Mouse (Mus musculus): ENCODE results near the gene Def6. TPM values are rescaled to one million over a fixed set of nuclear protein-coding genes. Genes with fewer than 3 reads are reported as not detected.

The Def6 gene
- total RNA-seq, 2 experiments from 2014 or later = 0.97 to 1.9 TPM

DNA sequence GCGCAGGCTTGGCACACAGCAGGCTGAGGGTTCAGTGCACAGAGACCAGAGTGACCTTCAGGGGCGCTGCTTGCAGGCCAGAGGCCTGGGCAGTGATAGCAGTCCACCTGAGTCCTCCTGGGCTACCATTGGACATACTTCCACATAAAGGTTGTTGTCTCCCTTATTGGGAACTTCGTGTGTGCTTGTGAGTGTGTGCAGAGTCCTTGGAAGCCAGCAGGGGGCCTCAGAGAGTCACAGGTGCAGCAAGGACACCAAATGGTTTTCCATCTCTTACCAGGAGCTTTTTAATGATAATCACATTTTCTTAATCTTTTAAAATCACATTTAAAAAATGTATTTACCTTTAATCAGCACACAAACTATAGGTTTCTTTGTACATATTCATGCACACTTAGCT lies 67.2 kb downstream of the Def6 start:
- DNase-seq = no peak

DNA sequence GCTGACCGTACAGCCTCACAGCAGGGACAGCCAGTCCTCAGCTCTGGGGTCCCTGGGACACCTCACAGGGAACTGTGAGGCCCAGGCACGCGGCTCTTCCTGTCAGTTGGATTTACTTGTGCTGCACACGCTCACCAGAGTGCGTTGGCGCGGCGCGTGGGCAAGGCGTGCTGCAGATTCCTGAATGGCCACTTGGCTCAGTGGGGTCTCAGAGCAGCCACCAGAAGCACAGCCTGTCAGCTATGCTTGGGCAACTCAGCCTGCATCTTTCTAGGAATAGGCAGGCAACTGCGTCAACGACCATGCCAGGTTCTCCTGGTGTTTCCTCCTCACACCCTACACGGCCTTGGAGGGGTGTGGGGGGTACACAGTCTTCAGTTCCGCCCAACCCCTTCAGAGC lies 69.6 kb downstream of the Def6 start:
- DNase-seq = no peak

DNA sequence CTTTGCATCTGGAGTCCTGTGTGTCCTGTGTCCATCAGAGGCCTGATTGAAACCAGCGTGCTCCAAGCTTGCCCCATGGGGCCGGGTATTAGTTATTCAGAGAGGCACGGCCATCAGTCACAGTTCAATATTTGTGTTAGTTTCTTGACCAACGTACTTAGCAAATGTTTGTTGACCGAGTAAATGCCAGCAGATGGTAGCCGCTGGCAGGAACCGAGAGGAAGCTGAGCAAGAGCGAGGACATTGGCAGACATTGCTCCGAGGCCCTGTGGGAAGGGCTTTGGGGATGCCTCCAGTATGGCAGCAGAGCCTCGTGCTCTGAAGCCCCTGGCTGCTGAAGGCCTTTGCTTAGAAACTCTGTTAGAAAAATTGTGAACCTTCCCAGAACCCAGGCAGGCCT lies 70.1 kb downstream of the Def6 start:
- no peak for DNase-seq

DNA sequence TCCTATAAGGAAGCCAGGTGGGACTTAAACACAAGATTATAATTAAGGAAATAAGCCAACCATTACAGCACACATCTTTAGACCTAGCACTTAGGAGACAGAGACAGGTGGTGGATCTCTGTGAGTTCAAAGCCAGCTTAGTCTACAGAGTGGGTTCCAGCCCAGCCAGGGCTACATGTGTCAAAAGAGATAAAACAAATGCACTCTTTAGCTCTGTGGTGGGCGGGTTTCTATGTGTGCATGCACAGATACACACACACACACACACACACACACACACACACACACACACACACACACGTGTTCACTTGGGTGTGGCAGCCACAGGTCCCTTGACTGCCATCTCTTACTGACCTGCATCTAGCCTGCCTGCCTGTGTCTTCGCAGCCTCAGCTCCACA lies 70.6 kb downstream of the Def6 start:
- no peak for DNase-seq

Other genes starting within 250 kb of the Def6 start
- gene Tcp11, start 127.1 kb upstream of the Def6 start, total RNA-seq (2021) = not detected
- under 1 TPM; 0.18 to 0.32 TPM for gene Scube3, start 65.6 kb upstream of the Def6 start, total RNA-seq (2021)
- gene Zfp523, start 30.6 kb upstream of the Def6 start, total RNA-seq (2021) = 10 to 100 TPM; 11.4 to 11.6 TPM
- gene Ppard, start 24.9 kb downstream of the Def6 start, total RNA-seq (2021) = 10 to 100 TPM; 29.1 to 30.2 TPM
- 10 to 100 TPM in 1 of 2 experiments, 1 to 10 TPM in 1; 9.2 to 11.6 TPM for gene Fance, start 105.7 kb downstream of the Def6 start, total RNA-seq (2021)
- gene Rpl10a, start 120.7 kb downstream of the Def6 start, total RNA-seq (2021) = 100 to 1,000 TPM; 364 to 390 TPM
- 1 to 10 TPM; 6.9 to 8.8 TPM for gene Tead3, start 143.0 kb downstream of the Def6 start, total RNA-seq (2021)
- not detected for gene Tulp1, start 157.4 kb downstream of the Def6 start, total RNA-seq (2021)

All from gastrocnemius, postnatal 25 days (tissue).